Comparison of ENCODE assay signal across 8 mouse cellular contexts in genomic region chr3:136007846-136008245, GRCm38 (mm10).
DNase-seq lines count a peak whose midpoint lies in the region; ATAC-seq lines count a peak whose summit lies in the region.

No protein-coding gene starts in this region.

- peak overlapping the region; percentile 12 for H3K4me3 ChIP-seq in forebrain, embryonic 15.5 days
- 0 out of 2 replicates have a peak overlapping the region, but pooled peaks have one; percentile 5 for H3K4me3 ChIP-seq in hindbrain, embryonic 14.5 days (replicated peaks; ENCODE audit: low read length)

- H3K4me1 ChIP-seq in forebrain, embryonic 15.5 days, result peaks cover 21% of the 10 kb centered on the region
- peaks cover 13% of the 10 kb centered on the region for H3K4me1 ChIP-seq in hindbrain, embryonic 14.5 days (replicated peaks; ENCODE audit: control insufficient read depth, insufficient read depth, low read length)

- no peaks in the 10 kb centered on the region for H3K27me3 ChIP-seq in forebrain, embryonic 15.5 days
- no peaks in the 10 kb centered on the region for H3K27me3 ChIP-seq in hindbrain, embryonic 14.5 days (ENCODE audit: control insufficient read depth, insufficient read depth, low read length)

- DNase-seq in adrenal gland, postnatal 14 days, result peak; percentile 24
- no peak for DNase-seq in adrenal gland, postnatal 4 days (ENCODE audit: low spot score in 2 of 2)
- peak; percentile 95 for DNase-seq in brain, adult 2 months (ENCODE audit: low read depth, low spot score)
- DNase-seq in hindbrain, embryonic 14.5 days (ENCODE audit: low spot score), result peak; percentile 69
- peak; percentile 58 to 66 for DNase-seq in left cerebral cortex, postnatal 36 days (ENCODE audit: low spot score in 2 of 2)
- DNase-seq in right cerebral cortex, postnatal 36 days (ENCODE audit: low spot score in 2 of 2), result peak; percentile 58 to 78
- DNase-seq in MN1 (ENCODE audit: low spot score), result no peak

- no peaks in the 10 kb centered on the region for H3K9me3 ChIP-seq in forebrain, embryonic 15.5 days
- H3K9me3 ChIP-seq in hindbrain, embryonic 14.5 days (ENCODE audit: control insufficient read depth, low read length), result no peaks in the 10 kb centered on the region

- no peak overlapping the region for H3K9ac ChIP-seq in forebrain, embryonic 15.5 days (replicated peaks)
- H3K9ac ChIP-seq in hindbrain, embryonic 14.5 days, result no peak overlapping the region

- 16% methylated on average over 9 of the region's 9 CpGs for WGBS in forebrain, embryonic 15.5 days
- 22% methylated on average over 9 of the region's 9 CpGs for WGBS in hindbrain, embryonic 14.5 days

- H3K27ac ChIP-seq in forebrain, embryonic 15.5 days (replicated peaks), result peak overlapping the region; percentile 68
- peak overlapping the region; percentile 62 for H3K27ac ChIP-seq in hindbrain, embryonic 14.5 days

- no peaks in the 10 kb centered on the region for H3K36me3 ChIP-seq in forebrain, embryonic 15.5 days
- no peaks in the 10 kb centered on the region for H3K36me3 ChIP-seq in hindbrain, embryonic 14.5 days (replicated peaks; ENCODE audit: control insufficient read depth, insufficient read depth)

- peak; percentile 96 for ATAC-seq in forebrain, embryonic 15.5 days (replicated peaks)
- peak; percentile 87 for ATAC-seq in hindbrain, embryonic 14.5 days (ENCODE audit: low FRiP score)

- H3K4me2 ChIP-seq in forebrain, embryonic 15.5 days (replicated peaks), result peak overlapping the region; percentile 20; the same call in 1 of the 2 replicates
- H3K4me2 ChIP-seq in hindbrain, embryonic 14.5 days (replicated peaks), result peak overlapping the region; percentile 43

- intact Hi-C loops in left cerebral cortex, postnatal 36 days (cut with DNase I), result loop anchor here (5.0 kb wide), 1 partner anchor 36 kb away; no protein-coding TSS in a partner anchor

Comparison
In these comparisons a context has a peak if more than half of its experiments do, and no peak if none do; other contexts are left out.
1. DNase-seq: peak in adrenal gland, postnatal 14 days (single experiment), brain, adult 2 months (single experiment), hindbrain, embryonic 14.5 days (single experiment), left cerebral cortex, postnatal 36 days (2 of 2) and right cerebral cortex, postnatal 36 days (2 of 2); none in adrenal gland, postnatal 4 days (0 of 2) and MN1 (single experiment).